Mouse (Mus musculus): Measurements from ENCODE around the gene Dcun1d4. TPM values are rescaled to one million over a fixed set of nuclear protein-coding genes. Genes with fewer than 3 reads are reported as not detected.

The Dcun1d4 gene
- polyA plus RNA-seq, 1 experiment from 2014 or later: 40.2 TPM

DNA sequence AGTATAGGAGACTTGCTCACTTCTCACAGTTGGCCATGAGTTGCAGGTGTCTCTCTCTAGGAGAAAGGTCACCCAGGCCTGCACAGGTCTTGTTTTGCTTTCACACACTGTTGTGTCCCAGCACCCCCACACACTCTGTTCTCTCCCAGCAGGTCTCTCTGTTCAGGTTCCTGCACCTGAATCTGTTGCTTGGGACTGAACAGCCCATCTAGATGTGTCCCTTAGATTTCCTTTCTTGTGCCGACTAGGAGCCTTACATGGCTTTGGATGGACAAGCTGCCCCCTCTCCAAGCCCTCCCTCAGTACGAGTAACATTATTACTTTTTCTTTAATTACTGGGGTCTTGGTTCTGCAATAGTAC is 59.7 kb downstream of the Dcun1d4 start:
- DNase-seq (ENCODE audit: low read depth, low spot score) (no peak), ATAC-seq (no peak)
- no peak for TF ChIP-seq CTCF (IDR thresholded peaks at IDR 0.05)
- CTCF ChIA-PET: interaction anchor here (0.6 to 3.4 kb wide), 22 partner anchors 8 to 107 kb away, joined by 3 to 33 read pairs (median 4); partner anchors contain the start of gene Lrrc66
- POLR2A ChIA-PET: interaction anchor here (0.6 to 1.4 kb wide), 2 partner anchors 93 to 1435 kb away, joined by 3 read pairs; no protein-coding TSS in a partner anchor
- H3K27me3 ChIP-seq: no peaks in the 10 kb centered on the region
- in situ Hi-C loops (cut with MboI; ENCODE audit: low pct_unique_long_range_greater_than_20kb): loop anchor here (5.0 kb wide), 2 partner anchors 97 to 108 kb away; no protein-coding TSS in a partner anchor

DNA sequence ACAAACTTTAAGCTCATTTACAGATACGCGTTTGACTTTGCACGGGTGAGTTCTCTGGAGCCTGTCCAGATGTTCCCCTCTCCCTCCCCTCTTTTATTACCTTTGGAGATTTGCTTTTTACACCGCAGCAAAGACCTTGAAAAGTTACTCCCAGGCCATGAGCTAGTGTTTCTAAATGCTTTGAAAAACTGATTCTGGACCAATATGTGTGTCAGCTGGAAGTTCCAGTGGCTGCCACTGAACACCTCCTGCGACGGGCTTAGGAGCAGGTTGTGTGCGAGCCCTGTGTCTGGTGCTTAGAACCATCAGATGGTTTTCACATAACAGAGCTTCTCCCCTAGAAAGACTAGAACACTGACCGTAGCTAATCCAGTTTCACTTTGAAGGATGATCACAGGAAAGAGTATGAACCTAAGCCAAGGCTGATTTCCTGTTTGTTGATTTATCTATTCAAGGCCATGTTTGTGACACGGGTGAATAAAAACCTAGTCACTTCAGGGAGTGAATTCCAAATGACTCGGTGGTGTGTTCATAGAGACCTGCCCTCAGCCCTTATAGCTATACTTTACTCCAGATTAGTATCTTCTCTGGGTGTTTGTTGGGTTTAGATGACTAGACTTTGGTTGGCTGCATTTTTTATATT is 63.4 kb downstream of the Dcun1d4 start:
- in situ Hi-C loops (cut with MboI; ENCODE audit: low pct_unique_long_range_greater_than_20kb): loop anchor here (5.0 kb wide), 2 partner anchors 93 to 112 kb away; no protein-coding TSS in a partner anchor
- ATAC-seq: no peak

DNA sequence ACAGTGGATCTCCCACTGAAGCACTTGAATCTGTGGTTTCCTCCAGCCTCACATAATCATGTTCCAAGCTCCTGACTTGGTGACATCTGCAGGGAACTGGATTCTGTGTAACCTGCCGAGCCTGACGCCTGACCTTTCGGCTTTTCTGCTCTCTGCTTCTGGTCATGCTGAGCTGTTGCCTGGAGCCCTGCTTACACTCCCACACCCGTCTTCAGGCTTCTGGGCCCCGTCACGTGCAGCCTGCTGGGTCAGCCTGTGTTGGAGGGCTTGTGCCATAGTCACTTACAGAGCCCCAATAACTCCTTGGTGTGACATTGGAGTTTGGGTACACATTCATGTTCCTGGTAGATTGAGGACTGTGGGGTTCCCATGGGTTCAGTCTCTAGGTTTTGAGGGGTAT is 64.8 kb downstream of the Dcun1d4 start:
- H3K27me3 ChIP-seq: no peaks in the 10 kb centered on the region
- ChIA-PET CTCF (interaction anchor here (1.0 to 1.6 kb wide), 4 partner anchors 9 to 88 kb away, joined by 3 read pairs; no protein-coding TSS in a partner anchor), POLR2A (no interaction called here)
- DNase-seq (ENCODE audit: low read depth, low spot score) (no peak), ATAC-seq (no peak)
- in situ Hi-C loops (cut with MboI; ENCODE audit: low pct_unique_long_range_greater_than_20kb): no loop called here
- no peak for TF ChIP-seq CTCF (IDR thresholded peaks at IDR 0.05)

More for the DNA sequence above, 63.4 kb downstream of the Dcun1d4 start:
- ChIA-PET POLR2A (interaction anchor here (0.6 kb wide), 1 partner anchor 50 kb away, joined by 3 read pairs; no protein-coding TSS in a partner anchor), CTCF (interaction anchor here (0.8 to 2.8 kb wide), 5 partner anchors 11 to 157 kb away, joined by 3 to 16 read pairs (median 3); no protein-coding TSS in a partner anchor)
- TF ChIP-seq CTCF (IDR thresholded peaks at IDR 0.05): no peak
- no peak for DNase-seq (ENCODE audit: low read depth, low spot score)
- no peaks in the 10 kb centered on the region for H3K27me3 ChIP-seq

DNA sequence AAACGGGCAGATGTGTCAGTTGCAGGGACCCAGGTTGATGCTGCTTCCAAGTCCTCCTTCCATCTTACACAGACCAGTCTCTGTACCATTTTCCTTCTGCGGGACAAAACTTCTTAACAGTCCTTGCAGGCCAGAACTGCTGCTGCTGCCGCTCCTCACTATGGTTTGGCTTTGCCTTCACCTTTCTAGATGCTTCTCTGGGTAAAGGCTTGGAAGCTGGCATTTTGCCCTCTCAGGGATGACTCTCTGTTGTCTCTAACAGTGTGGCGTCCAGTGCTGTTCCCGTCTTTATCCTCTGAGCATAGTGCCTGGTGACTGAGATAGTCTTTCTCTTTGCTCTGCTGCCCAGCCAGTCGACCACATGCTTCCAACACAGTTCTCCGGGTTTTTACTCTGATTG is 66.5 kb downstream of the Dcun1d4 start:
- CTCF ChIA-PET: no interaction called here
- DNase-seq (ENCODE audit: low read depth, low spot score): no peak
- POLR2A ChIA-PET: no interaction called here
- no peaks in the 10 kb centered on the region for H3K27me3 ChIP-seq
- in situ Hi-C loops (cut with MboI; ENCODE audit: low pct_unique_long_range_greater_than_20kb): no loop called here
- ATAC-seq: no peak
- no peak for TF ChIP-seq CTCF (IDR thresholded peaks at IDR 0.05)

DNA sequence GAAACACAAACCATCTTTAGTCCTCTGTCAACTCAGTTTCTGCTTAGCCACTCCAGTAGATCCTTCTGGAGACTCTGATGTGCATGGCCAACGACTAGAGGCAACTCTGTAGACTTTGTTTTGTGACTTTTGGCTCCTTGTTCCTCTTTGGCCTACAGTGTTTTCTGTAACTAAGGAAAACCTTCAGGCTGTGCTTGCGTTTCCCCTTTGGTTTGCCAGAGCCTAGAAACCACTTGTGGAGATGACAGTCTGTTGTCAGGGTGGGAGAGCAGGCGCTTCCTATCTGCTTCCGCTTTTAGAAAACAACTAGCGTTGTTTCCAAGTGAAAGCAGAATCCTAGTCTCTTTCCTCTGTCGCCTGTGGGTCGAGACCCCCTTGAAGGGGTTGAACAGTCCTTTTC is 67.4 kb downstream of the Dcun1d4 start:
- in situ Hi-C loops (cut with MboI; ENCODE audit: low pct_unique_long_range_greater_than_20kb): no loop called here
- H3K27me3 ChIP-seq: no peaks in the 10 kb centered on the region
- ChIA-PET CTCF (interaction anchor here (5.7 kb wide), 1 partner anchor 7 kb away, joined by 27 read pairs; no protein-coding TSS in a partner anchor), POLR2A (no interaction called here)
- DNase-seq (ENCODE audit: low read depth, low spot score) (no peak), ATAC-seq (no peak)
- no peak for TF ChIP-seq CTCF (IDR thresholded peaks at IDR 0.05)

DNA sequence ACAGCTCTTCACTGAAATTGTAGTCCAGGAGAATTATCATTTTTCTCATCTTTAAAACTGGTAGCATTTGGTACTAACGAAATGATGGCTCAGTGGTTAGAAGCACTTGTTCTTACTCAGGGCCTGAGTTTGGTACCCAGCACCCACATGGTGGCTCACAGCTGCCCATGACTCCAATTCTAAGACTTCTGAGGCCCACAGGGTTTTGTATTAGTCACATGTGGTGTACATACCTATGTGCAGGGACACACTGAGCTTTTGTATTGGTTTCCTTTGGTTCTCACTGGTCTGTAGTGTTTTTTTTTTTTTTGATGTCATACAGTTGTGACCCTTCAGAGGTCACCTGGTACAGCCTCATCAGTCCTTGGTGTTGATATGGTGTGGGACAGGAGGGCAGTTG is 68.0 kb downstream of the Dcun1d4 start:
- ATAC-seq: no peak
- H3K27me3 ChIP-seq: no peaks in the 10 kb centered on the region
- ChIA-PET CTCF (interaction anchor here (5.7 kb wide), 1 partner anchor 8 kb away, joined by 27 read pairs; no protein-coding TSS in a partner anchor), POLR2A (no interaction called here)
- no peak for DNase-seq (ENCODE audit: low read depth, low spot score)
- in situ Hi-C loops (cut with MboI; ENCODE audit: low pct_unique_long_range_greater_than_20kb): no loop called here
- TF ChIP-seq CTCF (IDR thresholded peaks at IDR 0.05): no peak

DNA sequence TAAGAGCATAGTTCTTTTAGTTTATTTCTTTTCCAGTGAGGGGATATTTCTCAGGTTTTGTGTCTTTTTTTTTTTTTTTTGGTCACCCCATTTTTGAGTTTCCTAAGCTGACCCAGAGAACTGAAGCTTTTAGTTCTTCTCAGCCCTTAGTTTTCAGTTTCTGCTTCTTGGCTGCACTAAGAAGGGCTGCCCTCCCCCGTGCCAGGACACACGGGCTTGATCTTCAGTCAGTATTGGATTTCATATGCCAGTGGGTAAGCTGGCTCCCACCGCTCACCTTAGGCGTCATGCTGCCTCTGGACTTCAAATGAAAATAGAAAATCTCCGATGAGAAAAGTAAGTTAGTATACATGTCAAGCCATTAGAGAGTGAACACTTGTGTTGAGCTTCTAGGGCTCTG is 71.0 kb downstream of the Dcun1d4 start:
- no peaks in the 10 kb centered on the region for H3K27me3 ChIP-seq
- TF ChIP-seq CTCF (IDR thresholded peaks at IDR 0.05): no peak
- ATAC-seq: no peak
- in situ Hi-C loops (cut with MboI; ENCODE audit: low pct_unique_long_range_greater_than_20kb): no loop called here
- ChIA-PET CTCF (interaction anchor here (5.7 kb wide), 1 partner anchor 11 kb away, joined by 27 read pairs; no protein-coding TSS in a partner anchor), POLR2A (interaction anchor here (0.5 kb wide), 1 partner anchor 735 kb away, joined by 4 read pairs; no protein-coding TSS in a partner anchor)
- DNase-seq (ENCODE audit: low read depth, low spot score): no peak

DNA sequence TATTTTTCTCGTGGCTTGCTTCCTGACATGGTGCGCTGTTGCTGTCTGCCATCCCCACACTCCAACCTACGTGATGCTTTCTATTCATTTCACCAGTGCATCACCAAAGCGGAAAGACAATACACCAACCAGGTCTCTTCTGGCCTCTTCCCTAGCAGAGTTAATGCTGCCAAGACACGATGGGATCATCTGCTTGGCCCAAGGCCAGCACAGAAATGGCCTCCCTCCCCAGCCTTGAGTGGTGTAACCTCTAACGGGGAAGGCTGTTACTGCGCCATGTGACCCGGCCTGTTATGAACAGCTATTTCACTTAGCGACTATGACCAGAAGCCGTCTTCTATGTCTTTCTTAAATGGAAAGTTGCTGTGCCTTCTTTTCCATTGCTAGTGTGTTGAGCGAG is 73.1 kb downstream of the Dcun1d4 start:
- no peak for DNase-seq (ENCODE audit: low read depth, low spot score)
- H3K27me3 ChIP-seq: no peaks in the 10 kb centered on the region
- in situ Hi-C loops (cut with MboI; ENCODE audit: low pct_unique_long_range_greater_than_20kb): no loop called here
- CTCF ChIA-PET: no interaction called here
- TF ChIP-seq CTCF (IDR thresholded peaks at IDR 0.05): no peak
- POLR2A ChIA-PET: no interaction called here
- no peak for ATAC-seq

DNA sequence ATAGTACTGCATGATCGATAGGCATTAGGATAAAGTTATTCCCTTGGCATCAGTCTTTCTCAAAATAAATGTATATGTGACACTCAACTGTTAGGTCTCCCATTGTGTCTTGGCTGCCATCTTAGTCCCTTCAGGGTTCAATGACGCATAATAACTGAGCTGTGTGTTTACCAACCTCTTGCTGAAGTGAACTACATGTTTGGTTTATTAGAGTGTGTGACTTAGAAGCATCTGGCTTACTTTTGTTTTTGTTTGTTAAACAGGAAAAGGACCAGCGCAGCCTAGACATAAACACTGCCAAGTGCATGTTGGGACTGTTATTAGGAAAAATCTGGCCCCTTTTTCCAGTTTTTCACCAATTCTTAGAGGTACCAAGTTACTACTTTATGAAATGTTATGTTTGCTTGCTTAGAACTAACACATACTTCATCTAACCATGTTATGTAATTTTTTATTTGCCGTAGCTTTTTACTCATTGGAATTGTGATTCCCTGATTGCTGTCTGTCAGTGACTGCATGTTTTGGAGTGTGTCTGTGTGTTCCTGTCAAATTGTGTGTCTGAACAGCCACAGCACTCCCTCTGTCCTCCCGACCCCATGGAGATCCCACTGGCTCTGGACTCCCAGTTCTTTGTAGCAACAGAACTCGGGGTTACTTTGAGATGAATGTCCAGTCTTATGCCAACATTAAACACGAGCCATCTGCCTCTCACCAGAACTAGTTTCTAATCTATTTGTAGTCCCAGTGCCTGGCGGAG is 74.5 kb downstream of the Dcun1d4 start:
- CTCF ChIA-PET: interaction anchor here (0.9 to 1.3 kb wide), 3 partner anchors 9 to 15 kb away, joined by 3 to 4 read pairs (median 3); no protein-coding TSS in a partner anchor
- no peaks in the 10 kb centered on the region for H3K27me3 ChIP-seq
- no peak for ATAC-seq
- POLR2A ChIA-PET: no interaction called here
- DNase-seq (ENCODE audit: low read depth, low spot score): no peak
- TF ChIP-seq CTCF (IDR thresholded peaks at IDR 0.05): no peak
- in situ Hi-C loops (cut with MboI; ENCODE audit: low pct_unique_long_range_greater_than_20kb): no loop called here

DNA sequence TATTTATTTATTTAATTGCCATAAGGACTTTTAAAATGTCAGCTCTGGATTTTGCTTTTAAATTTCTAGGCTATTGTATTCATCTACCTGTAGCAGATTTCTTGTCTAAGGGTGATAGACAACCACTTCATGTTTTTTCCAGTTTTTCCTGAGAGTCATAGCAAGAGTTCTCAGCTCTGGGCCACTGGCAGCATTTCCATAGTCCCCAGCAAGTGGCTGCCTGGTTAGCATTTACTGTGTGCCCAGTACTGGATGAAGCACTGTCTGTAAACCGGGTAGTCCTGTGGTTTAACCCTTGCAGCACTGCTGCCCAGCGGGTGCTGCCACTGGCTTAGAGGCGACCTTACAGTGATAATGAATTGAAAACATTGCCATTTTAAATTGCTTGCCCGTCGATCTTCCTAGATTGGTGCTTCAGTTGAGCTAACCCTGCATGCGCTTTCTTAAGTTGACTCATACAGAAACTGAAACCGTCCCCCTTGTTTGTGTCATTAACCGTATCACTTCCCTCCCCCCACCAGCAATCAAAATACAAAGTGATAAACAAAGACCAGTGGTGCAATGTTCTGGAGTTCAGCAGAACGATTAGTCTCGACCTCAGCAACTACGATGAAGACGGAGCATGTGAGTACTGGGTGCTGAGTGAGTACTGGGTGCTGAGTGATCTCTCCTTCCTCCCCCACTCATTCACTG is 76.1 kb downstream of the Dcun1d4 start:
- CTCF ChIA-PET: interaction anchor here (0.9 to 1.3 kb wide), 4 partner anchors 11 to 72 kb away, joined by 3 to 4 read pairs (median 3); no protein-coding TSS in a partner anchor
- no peak for ATAC-seq
- no peak for DNase-seq (ENCODE audit: low read depth, low spot score)
- H3K27me3 ChIP-seq: no peaks in the 10 kb centered on the region
- POLR2A ChIA-PET: no interaction called here
- no peak for TF ChIP-seq CTCF (IDR thresholded peaks at IDR 0.05)
- in situ Hi-C loops (cut with MboI; ENCODE audit: low pct_unique_long_range_greater_than_20kb): no loop called here
